Mouse (Mus musculus) embryo, embryonic 10 days (tissue): ENCODE results near the gene Gpr4.

Experiments used
- DNase-seq: peaks from one replicate; pipeline ENCODE4 v3.0.0-alpha.2; 2015; ENCODE audit warnings: low spot score

Gpr4 gene

GRCm38 (mm10) chr7:19258336-19258735, 46.0 kb downstream of the Gpr4 start:
- no peak for DNase-seq

DNA sequence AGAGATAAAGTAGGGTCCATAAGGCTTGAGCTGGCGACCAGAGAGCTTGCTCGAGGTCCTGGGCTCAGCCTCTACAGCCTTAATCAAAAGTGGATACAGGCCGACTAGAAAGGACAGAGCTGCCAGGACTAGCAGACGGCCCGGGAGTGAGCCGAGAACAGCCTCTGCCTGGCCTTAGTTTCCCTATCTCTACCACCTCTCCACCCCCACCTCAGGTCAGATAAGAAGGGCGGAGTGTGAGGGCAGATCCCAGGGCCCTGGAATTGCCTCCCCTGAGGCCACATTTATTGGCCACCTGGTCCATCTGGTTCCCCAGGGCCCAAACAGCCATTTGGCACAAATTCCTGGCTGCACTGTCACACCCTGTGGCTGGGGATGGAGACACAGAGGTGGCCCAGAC, 52.8 kb downstream of the Gpr4 start:
- DNase-seq: no peak

- no peak for DNase-seq
Measured at GRCm38 (mm10) chr7:19265928-19266822, 53.8 kb downstream of the Gpr4 start.

- no peak for DNase-seq
Measured at GRCm38 (mm10) chr7:19267051-19267450, 54.7 kb downstream of the Gpr4 start.

GRCm38 (mm10) chr7:19268993-19269681, 56.8 kb downstream of the Gpr4 start:
- DNase-seq: no peak

GRCm38 (mm10) chr7:19269721-19270441, 57.5 kb downstream of the Gpr4 start:
- DNase-seq: peak; percentile 77

GRCm38 (mm10) chr7:19270509-19271237, 58.3 kb downstream of the Gpr4 start:
- DNase-seq: peak; percentile 35

- DNase-seq: peak; percentile 90
Measured at GRCm38 (mm10) chr7:19271238-19272172, 59.2 kb downstream of the Gpr4 start, which contains the start of gene Vasp. Gene Vasp (minus strand): TSS chr7:19271817.

- peak; percentile 87 for DNase-seq
Measured at GRCm38 (mm10) chr7:19272173-19272764, 59.9 kb downstream of the Gpr4 start.
